Mouse (Mus musculus): ENCODE data around the gene Saxo1. TPM values are rescaled to one million over a fixed set of nuclear protein-coding genes. Genes with fewer than 3 reads are reported as not detected.

The Saxo1 gene
- total and polyA plus RNA-seq, 2 experiments from 2014 or later = not detected

DNA sequence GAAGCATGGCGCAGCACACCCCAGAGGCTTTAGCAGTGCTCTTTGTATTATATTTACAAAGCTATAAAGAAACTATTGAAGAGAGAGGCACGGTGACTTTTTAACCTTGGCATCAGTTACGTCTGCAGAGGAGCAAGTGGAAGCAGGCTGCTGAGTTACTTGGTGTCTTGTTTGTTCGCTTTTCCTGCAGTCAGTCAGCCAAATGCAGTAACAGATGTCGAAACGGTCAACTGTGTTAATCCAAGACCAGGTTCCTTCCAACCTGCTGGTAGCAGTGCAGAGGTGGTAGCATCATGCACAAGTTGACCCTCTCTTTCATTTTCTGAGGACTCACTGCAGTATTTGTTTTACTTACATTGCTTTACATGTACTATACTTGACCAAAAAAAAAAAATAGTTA lies 135.5 kb downstream of the Saxo1 start:
- peaks cover 7% of the 10 kb centered on the region; the same call in 1 of the 2 replicates for H3K4me1 ChIP-seq (ENCODE audit: control insufficient read depth, insufficient read depth)
- no peak overlapping the region for H3K27ac ChIP-seq (ENCODE audit: low read depth)
- no peak overlapping the region for H3K9ac ChIP-seq (replicated peaks; ENCODE audit: low read depth, low read length)
- H3K4me3 ChIP-seq (ENCODE audit: low read depth, low read length) = no peak overlapping the region
- 80% methylated on average over 6 of the region's 6 CpGs for WGBS
- no peaks in the 10 kb centered on the region for H3K36me3 ChIP-seq (replicated peaks; ENCODE audit: control insufficient read depth, insufficient read depth, low read length)
- no peaks in the 10 kb centered on the region for H3K9me3 ChIP-seq (replicated peaks; ENCODE audit: control insufficient read depth, low read length)
- H3K27me3 ChIP-seq (ENCODE audit: control insufficient read depth, insufficient read depth, low read length) = no peaks in the 10 kb centered on the region
- no peak for ATAC-seq (ENCODE audit: insufficient read depth, low read depth)
- TF ChIP-seq EP300 (IDR thresholded peaks at IDR 0.05; ENCODE audit: low read depth) (no peak), CTCF (IDR thresholded peaks at IDR 0.05; ENCODE audit: low read depth) (no peak)
- H3K4me2 ChIP-seq (ENCODE audit: low read depth, low read length) = no peak overlapping the region
- no peak for DNase-seq (ENCODE audit: low spot score)

DNA sequence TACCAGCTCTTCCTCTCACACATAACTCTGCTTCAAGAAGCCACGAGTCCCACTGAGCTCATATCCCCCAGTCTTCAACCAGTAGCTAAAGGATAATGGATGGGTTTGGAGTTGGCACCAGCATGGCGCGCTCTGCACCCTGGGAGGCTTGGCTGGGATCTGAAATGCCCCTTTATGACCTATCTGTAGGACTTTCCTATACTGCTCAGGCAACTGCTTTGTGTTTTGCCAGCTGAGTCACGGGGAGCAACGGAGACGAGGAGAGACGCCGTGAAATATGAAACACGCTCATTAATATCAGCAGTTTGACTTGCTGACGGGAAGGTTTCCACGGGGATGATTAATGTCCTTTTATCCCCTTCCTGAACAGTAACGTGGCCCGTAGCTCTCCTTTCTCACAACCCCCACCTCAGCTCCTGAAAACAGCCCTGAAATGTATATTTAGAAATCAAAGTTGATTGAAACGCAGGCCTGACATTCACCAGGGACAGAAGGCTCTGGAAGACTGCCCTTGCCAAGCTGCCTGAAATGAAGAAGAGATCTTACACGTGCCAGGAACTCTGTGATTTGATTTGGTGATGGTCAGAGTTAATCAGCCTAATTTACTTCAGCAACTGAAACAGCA lies 141.6 kb downstream of the Saxo1 start:
- Histone ChIP-seq H3K27me3 (ENCODE audit: control insufficient read depth, insufficient read depth, low read length) (no peaks in the 10 kb centered on the region), H3K4me2 (ENCODE audit: low read depth, low read length) (no peak overlapping the region), H3K36me3 (replicated peaks; ENCODE audit: control insufficient read depth, insufficient read depth, low read length) (no peaks in the 10 kb centered on the region), H3K27ac (ENCODE audit: low read depth) (peak overlapping the region; percentile 4; the same call in 1 of the 2 replicates), H3K4me1 (ENCODE audit: control insufficient read depth, insufficient read depth) (peaks cover 8% of the 10 kb centered on the region), H3K9me3 (replicated peaks; ENCODE audit: control insufficient read depth, low read length) (no peaks in the 10 kb centered on the region), H3K4me3 (ENCODE audit: low read depth, low read length) (no peak overlapping the region), H3K9ac (replicated peaks; ENCODE audit: low read depth, low read length) (no peak overlapping the region)
- DNase-seq (ENCODE audit: low spot score) (no peak), ATAC-seq (ENCODE audit: insufficient read depth, low read depth) (no peak; the same call in 1 of the 2 replicates)
- WGBS = 47% methylated on average over 15 of the region's 15 CpGs
- TF ChIP-seq EP300 (IDR thresholded peaks at IDR 0.05; ENCODE audit: low read depth) (no peak), CTCF (IDR thresholded peaks at IDR 0.05; ENCODE audit: low read depth) (no peak)

DNA sequence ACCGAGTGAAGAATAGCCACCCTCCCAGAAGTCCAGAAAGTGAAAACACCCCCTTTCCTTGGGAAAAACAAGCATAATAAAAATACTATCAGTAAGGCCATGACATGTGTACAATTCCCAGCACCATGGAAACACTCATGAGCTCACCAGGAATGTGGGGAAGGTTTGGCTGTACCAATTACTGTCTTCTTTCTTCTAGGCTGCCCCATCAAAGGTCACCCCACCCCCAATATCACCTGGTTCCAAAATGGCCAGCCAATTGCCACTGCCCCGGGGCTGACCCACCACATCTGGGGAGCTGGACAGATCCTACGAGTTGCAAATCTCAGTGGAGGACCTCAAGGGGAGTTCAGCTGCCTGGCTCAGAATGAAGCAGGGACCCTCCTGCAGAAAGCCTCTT lies 144.7 kb downstream of the Saxo1 start:
- 63% methylated on average over 3 of the region's 3 CpGs for WGBS
- DNase-seq (ENCODE audit: low spot score) = no peak
- Histone ChIP-seq H3K9me3 (replicated peaks; ENCODE audit: control insufficient read depth, low read length) (no peaks in the 10 kb centered on the region), H3K27me3 (ENCODE audit: control insufficient read depth, insufficient read depth, low read length) (no peaks in the 10 kb centered on the region), H3K4me3 (ENCODE audit: low read depth, low read length) (no peak overlapping the region), H3K4me1 (ENCODE audit: control insufficient read depth, insufficient read depth) (peaks cover 8% of the 10 kb centered on the region), H3K4me2 (ENCODE audit: low read depth, low read length) (no peak overlapping the region), H3K27ac (ENCODE audit: low read depth) (no peak overlapping the region), H3K36me3 (replicated peaks; ENCODE audit: control insufficient read depth, insufficient read depth, low read length) (no peaks in the 10 kb centered on the region), H3K9ac (replicated peaks; ENCODE audit: low read depth, low read length) (no peak overlapping the region)
- no peak for ATAC-seq (ENCODE audit: insufficient read depth, low read depth)
- TF ChIP-seq CTCF (IDR thresholded peaks at IDR 0.05; ENCODE audit: low read depth) (no peak), EP300 (IDR thresholded peaks at IDR 0.05; ENCODE audit: low read depth) (no peak)

DNA sequence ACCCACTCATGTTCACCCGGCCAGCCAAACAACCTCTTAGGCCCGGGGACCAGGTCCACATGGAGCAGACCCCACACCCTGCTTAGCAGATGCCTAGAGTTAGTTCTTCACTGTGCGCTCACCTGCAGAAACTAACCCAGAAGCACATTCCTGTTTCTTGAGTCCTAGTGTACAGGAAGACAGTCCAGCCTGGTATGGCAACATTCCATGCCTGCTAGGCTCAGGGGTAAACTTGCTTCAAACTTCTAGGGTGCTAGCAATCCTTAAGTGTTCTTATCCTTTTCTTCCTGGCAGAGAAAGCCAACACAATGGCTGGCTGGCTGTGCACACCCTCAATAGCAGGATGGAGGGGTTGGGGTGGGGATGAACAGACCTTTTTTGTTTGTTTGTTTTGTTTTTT lies 147.2 kb downstream of the Saxo1 start:
- Histone ChIP-seq H3K4me1 (ENCODE audit: control insufficient read depth, insufficient read depth) (0 out of 2 replicates have a peak, but pooled peaks cover 6% of the 10 kb centered on the region), H3K9ac (replicated peaks; ENCODE audit: low read depth, low read length) (no peak overlapping the region), H3K4me3 (ENCODE audit: low read depth, low read length) (no peak overlapping the region), H3K9me3 (replicated peaks; ENCODE audit: control insufficient read depth, low read length) (no peaks in the 10 kb centered on the region), H3K36me3 (replicated peaks; ENCODE audit: control insufficient read depth, insufficient read depth, low read length) (no peaks in the 10 kb centered on the region), H3K27ac (ENCODE audit: low read depth) (no peak overlapping the region), H3K4me2 (ENCODE audit: low read depth, low read length) (no peak overlapping the region), H3K27me3 (ENCODE audit: control insufficient read depth, insufficient read depth, low read length) (no peaks in the 10 kb centered on the region)
- TF ChIP-seq CTCF (IDR thresholded peaks at IDR 0.05; ENCODE audit: low read depth) (no peak), EP300 (IDR thresholded peaks at IDR 0.05; ENCODE audit: low read depth) (no peak)
- WGBS = 90% methylated on average over 3 of the region's 3 CpGs
- DNase-seq (ENCODE audit: low spot score) = no peak
- no peak for ATAC-seq (ENCODE audit: insufficient read depth, low read depth)

DNA sequence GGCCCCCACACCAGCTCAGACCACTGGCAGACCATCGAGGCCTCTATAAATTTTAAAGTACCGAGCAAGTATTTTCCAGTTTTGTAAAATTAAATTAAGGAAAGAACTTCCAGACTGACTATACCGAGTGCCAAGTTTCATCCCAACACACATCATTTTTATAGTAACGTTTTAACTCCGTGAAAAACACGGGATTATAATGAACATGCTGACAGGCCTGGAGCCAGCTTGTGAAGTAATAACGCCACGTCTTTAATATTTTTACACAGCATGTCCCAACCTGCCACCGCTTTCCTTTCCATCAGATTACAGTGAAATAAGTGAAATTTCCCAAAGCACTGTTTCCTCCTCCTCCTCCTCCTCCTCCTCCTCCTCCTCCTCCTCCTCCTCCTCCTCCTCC lies 149.7 kb downstream of the Saxo1 start:
- no peak overlapping the region for H3K27ac ChIP-seq (ENCODE audit: low read depth)
- no peaks in the 10 kb centered on the region for H3K9me3 ChIP-seq (replicated peaks; ENCODE audit: control insufficient read depth, low read length)
- no peak overlapping the region for H3K9ac ChIP-seq (replicated peaks; ENCODE audit: low read depth, low read length)
- no peaks in the 10 kb centered on the region for H3K27me3 ChIP-seq (ENCODE audit: control insufficient read depth, insufficient read depth, low read length)
- no peaks in the 10 kb centered on the region for H3K36me3 ChIP-seq (replicated peaks; ENCODE audit: control insufficient read depth, insufficient read depth, low read length)
- H3K4me3 ChIP-seq (ENCODE audit: low read depth, low read length) = no peak overlapping the region
- TF ChIP-seq CTCF (IDR thresholded peaks at IDR 0.05; ENCODE audit: low read depth) = no peak
- no peak for TF ChIP-seq EP300 (IDR thresholded peaks at IDR 0.05; ENCODE audit: low read depth)
- DNase-seq (ENCODE audit: low spot score) (no peak), ATAC-seq (ENCODE audit: insufficient read depth, low read depth) (no peak)
- no peak overlapping the region for H3K4me2 ChIP-seq (ENCODE audit: low read depth, low read length)
- peaks cover 15% of the 10 kb centered on the region; the same call in 1 of the 2 replicates for H3K4me1 ChIP-seq (ENCODE audit: control insufficient read depth, insufficient read depth)
- 80% methylated on average over 9 of the region's 9 CpGs for WGBS

DNA sequence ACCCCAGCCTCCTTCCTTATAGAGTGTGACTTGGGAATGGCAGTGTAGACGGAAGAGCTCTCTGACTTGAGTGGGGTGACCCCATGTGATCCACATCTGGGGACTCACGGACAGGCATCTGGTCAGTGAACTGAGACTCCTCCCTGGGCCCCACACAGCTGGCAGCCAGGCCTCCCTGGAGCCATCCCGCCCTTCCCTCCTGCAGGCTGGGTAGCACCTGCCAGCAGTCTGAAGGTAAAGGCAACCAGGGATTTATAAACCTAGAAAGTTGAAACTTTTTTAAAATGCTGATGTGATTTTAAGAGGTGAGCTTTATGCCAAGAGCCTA lies 151.0 kb downstream of the Saxo1 start:
- Histone ChIP-seq H3K9ac (replicated peaks; ENCODE audit: low read depth, low read length) (no peak overlapping the region), H3K4me3 (ENCODE audit: low read depth, low read length) (no peak overlapping the region), H3K9me3 (replicated peaks; ENCODE audit: control insufficient read depth, low read length) (no peaks in the 10 kb centered on the region), H3K27ac (ENCODE audit: low read depth) (no peak overlapping the region), H3K4me1 (ENCODE audit: control insufficient read depth, insufficient read depth) (peaks cover 15% of the 10 kb centered on the region; the same call in 1 of the 2 replicates), H3K27me3 (ENCODE audit: control insufficient read depth, insufficient read depth, low read length) (no peaks in the 10 kb centered on the region), H3K4me2 (ENCODE audit: low read depth, low read length) (no peak overlapping the region), H3K36me3 (replicated peaks; ENCODE audit: control insufficient read depth, insufficient read depth, low read length) (no peaks in the 10 kb centered on the region)
- no peak for DNase-seq (ENCODE audit: low spot score)
- 86% methylated on average over 3 of the region's 3 CpGs for WGBS
- no peak for ATAC-seq (ENCODE audit: insufficient read depth, low read depth)
- TF ChIP-seq EP300 (IDR thresholded peaks at IDR 0.05; ENCODE audit: low read depth) (no peak), CTCF (IDR thresholded peaks at IDR 0.05; ENCODE audit: low read depth) (no peak)
